Mouse (Mus musculus) layer of hippocampus, adult 8-10 months (tissue): ENCODE results near the gene Olfr669. TPM values are rescaled to one million over a fixed set of nuclear protein-coding genes. Genes with fewer than 3 reads are reported as not detected.
"Not testable (repeated sequence)": the region's sequence is repeated elsewhere in the genome, so short reads cannot be mapped to it uniquely, and the experiment has no call there.

Experiments
- DNase-seq, 2 experiments: peaks; one replicate each; pipeline ENCODE4 v3.0.0; 2022; ENCODE audit warnings: low spot score in 2 of 2
- total RNA-seq, 4 experiments: library from RNA; stranded (reverse); gene quantifications; 2 replicates each; pipeline ENCODE4 v1.2.4; 2022

Gene Olfr669
- not detected for total RNA-seq

- DNase-seq = no peak
Measured at GRCm38 (mm10) chr7:104933940-104934339, at the start of gene Olfr669. Olfr669 (plus strand) TSS chr7:104934240.

GRCm38 (mm10) chr7:104895852-104896251 lies 38.2 kb upstream of the Olfr669 start, which contains the start of gene Olfr666:
Olfr666 (minus strand) TSS chr7:104895952.
- no peak for DNase-seq

GRCm38 (mm10) chr7:104921382-104921781 lies 12.7 kb upstream of the Olfr669 start, which contains the start of gene Olfr667:
Olfr667 (minus strand) TSS chr7:104921482.
- no peak for DNase-seq

GRCm38 (mm10) chr7:104927957-104928356 lies 6.1 kb upstream of the Olfr669 start, which contains the start of gene Olfr668:
Olfr668 (minus strand) TSS chr7:104928057.
- no peak for DNase-seq

GRCm38 (mm10) chr7:104950234-104950633 lies 16.2 kb downstream of the Olfr669 start:
- DNase-seq = not testable (repeated sequence)

GRCm38 (mm10) chr7:104962520-104962919 lies 28.5 kb downstream of the Olfr669 start, which contains the start of gene Olfr670:
Olfr670 (minus strand) TSS chr7:104962620.
- DNase-seq = no peak

GRCm38 (mm10) chr7:104972507-104972906 lies 38.5 kb downstream of the Olfr669 start:
- DNase-seq = not testable (repeated sequence)

- no peak for DNase-seq
Measured at GRCm38 (mm10) chr7:104979026-104979425, 45.0 kb downstream of the Olfr669 start, which contains the start of gene Olfr671. Olfr671 (minus strand) TSS chr7:104979126.

Other genes starting within 250 kb of the Olfr669 start
- gene Olfr661, start 247.7 kb upstream of the Olfr669 start, total RNA-seq = not detected
- gene Usp17le, start 156.8 kb upstream of the Olfr669 start, total RNA-seq = not detected
- not detected for gene Usp17lb, start 91.6 kb upstream of the Olfr669 start, total RNA-seq
- not detected for gene Usp17la, start 77.2 kb upstream of the Olfr669 start, total RNA-seq
- gene Olfr665, start 56.2 kb upstream of the Olfr669 start, total RNA-seq = not detected
- not detected for gene Olfr666, start 38.3 kb upstream of the Olfr669 start, total RNA-seq
- not detected for gene Olfr667, start 12.8 kb upstream of the Olfr669 start, total RNA-seq
- not detected for gene Olfr668, start 6.2 kb upstream of the Olfr669 start, total RNA-seq
- gene Olfr670, start 28.4 kb downstream of the Olfr669 start, total RNA-seq = not detected
- not detected for gene Olfr671, start 44.9 kb downstream of the Olfr669 start, total RNA-seq
- not detected for gene Olfr672, start 67.8 kb downstream of the Olfr669 start, total RNA-seq
- gene Olfr675, start 94.2 kb downstream of the Olfr669 start, total RNA-seq = not detected
- not detected for gene Olfr676, start 98.5 kb downstream of the Olfr669 start, total RNA-seq
- not detected for gene Olfr677, start 117.1 kb downstream of the Olfr669 start, total RNA-seq
- not detected for gene Olfr678, start 130.2 kb downstream of the Olfr669 start, total RNA-seq
- gene Olfr679, start 147.0 kb downstream of the Olfr669 start, total RNA-seq = not detected
- gene Olfr680-ps1, start 158.6 kb downstream of the Olfr669 start, total RNA-seq = not detected
- gene Olfr681, start 182.6 kb downstream of the Olfr669 start, total RNA-seq = not detected
- not detected for gene Olfr683, start 212.8 kb downstream of the Olfr669 start, total RNA-seq
- not detected for gene Olfr684, start 229.4 kb downstream of the Olfr669 start, total RNA-seq